Mouse (Mus musculus): ENCODE measurements around the gene Cldn10.

DNA sequence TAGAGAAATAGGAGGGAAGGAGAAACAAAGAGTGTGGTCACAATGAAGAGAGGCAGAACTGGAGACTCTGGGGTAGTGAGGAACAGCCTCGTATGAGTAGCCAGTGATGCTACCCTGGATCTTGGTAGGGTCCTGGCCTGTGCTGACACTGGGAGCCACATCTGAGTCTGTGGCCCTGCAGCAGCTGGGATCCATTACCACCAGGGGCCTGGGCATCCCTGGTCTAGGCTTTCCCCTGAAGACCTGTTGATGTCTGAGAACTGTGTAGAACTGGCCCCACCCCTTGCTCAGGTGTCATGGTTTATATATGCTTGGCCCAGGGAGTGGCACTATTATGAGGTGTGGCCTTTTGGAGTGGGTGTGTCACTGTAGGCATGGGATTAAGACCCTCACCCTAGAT, 12.2 kb upstream of the Cldn10 start:
- no peak for TF ChIP-seq CTCF (IDR thresholded peaks at IDR 0.05; ENCODE audit: low read depth, low read length)
- TF ChIP-seq POLR2AphosphoS5 (IDR thresholded peaks at IDR 0.05; ENCODE audit: insufficient replicate concordance, low read depth, low read length): no peak
- no peak for TF ChIP-seq GATA2 (IDR thresholded peaks at IDR 0.05; ENCODE audit: borderline replicate concordance, low read depth, low read length)
